Mouse (Mus musculus): Measurements from ENCODE around the gene Kcnk4. TPM values are rescaled to one million over a fixed set of nuclear protein-coding genes. Genes with fewer than 3 reads are reported as not detected.

The Kcnk4 gene
- polyA plus RNA-seq, 1 experiment from 2014 or later, result 0.75 TPM

DNA sequence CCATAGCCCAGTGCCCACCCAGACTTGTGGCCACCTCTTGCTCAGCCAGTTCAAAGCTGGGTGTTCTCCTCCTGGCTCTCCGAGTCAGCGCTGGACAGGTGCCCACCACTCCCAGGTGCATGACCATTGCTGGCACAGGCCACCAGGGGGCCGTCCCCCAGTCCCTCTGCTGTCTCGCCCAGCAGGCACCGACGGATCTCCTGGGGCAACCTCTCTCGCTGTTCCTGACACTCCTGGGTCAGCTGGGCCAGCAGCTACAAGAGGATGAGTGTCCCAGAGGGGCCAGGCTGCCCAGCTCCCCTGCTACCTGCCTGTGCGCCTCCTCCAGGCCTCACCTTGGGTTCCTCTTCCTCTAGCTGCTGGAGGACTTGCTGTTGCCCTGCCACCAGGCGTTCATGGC, 19.7 kb upstream of the Kcnk4 start:
- Histone ChIP-seq H3K4me2 (replicated peaks; ENCODE audit: low read depth) (no peak overlapping the region), H3K9me3 (ENCODE audit: control insufficient read depth, low read length) (no peaks in the 10 kb centered on the region), H3K4me3 (ENCODE audit: low read depth, low read length) (no peak overlapping the region), H3K27ac (replicated peaks) (0 out of 2 replicates have a peak overlapping the region, but pooled peaks have one; percentile 25), H3K9ac (ENCODE audit: low read length) (no peak overlapping the region), H3K27me3 (ENCODE audit: control insufficient read depth, insufficient read depth, low read length) (no peaks in the 10 kb centered on the region), H3K36me3 (ENCODE audit: control insufficient read depth, insufficient read depth, low read length) (peaks cover 32% of the 10 kb centered on the region), H3K4me1 (replicated peaks; ENCODE audit: control insufficient read depth, insufficient read depth) (peaks cover 6% of the 10 kb centered on the region; the same call in 1 of the 2 replicates)
- peak; percentile 81 for DNase-seq (ENCODE audit: low spot score)
- TF ChIP-seq CTCF (IDR thresholded peaks at IDR 0.05; ENCODE audit: low read depth) (peak; percentile 70), EP300 (optimal IDR thresholded peaks at IDR 0.05) (no peak)
- ATAC-seq (ENCODE audit: low FRiP score, low TSS enrichment), result no peak
- WGBS, result 44% methylated on average over 9 of the region's 9 CpGs

DNA sequence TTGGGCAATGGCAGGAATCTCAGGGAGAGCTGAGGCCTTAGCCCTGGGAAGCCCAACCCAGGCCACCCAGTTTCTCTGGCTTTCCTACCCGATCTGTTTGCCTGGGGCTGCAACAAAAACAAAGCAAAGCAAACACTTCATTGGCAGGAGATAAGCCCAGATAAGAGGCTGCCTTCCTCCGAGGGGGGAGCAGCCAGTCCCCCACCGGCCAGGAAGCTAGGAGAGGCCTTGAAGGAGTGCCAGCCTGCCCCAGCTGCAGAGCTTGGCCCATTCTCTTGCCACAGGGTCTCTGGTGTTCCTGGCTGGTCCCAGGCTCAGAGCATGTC, 18.4 kb upstream of the Kcnk4 start:
- TF ChIP-seq EP300 (optimal IDR thresholded peaks at IDR 0.05) (peak; percentile 81), CTCF (IDR thresholded peaks at IDR 0.05; ENCODE audit: low read depth) (peak; percentile 2; the same call in 1 of the 2 replicates)
- Histone ChIP-seq H3K27me3 (ENCODE audit: control insufficient read depth, insufficient read depth, low read length) (no peaks in the 10 kb centered on the region), H3K36me3 (ENCODE audit: control insufficient read depth, insufficient read depth, low read length) (peaks cover 20% of the 10 kb centered on the region), H3K27ac (replicated peaks) (peak overlapping the region; percentile 94), H3K4me3 (ENCODE audit: low read depth, low read length) (0 out of 2 replicates have a peak overlapping the region, but pooled peaks have one; percentile 65), H3K9me3 (ENCODE audit: control insufficient read depth, low read length) (no peaks in the 10 kb centered on the region), H3K4me1 (replicated peaks; ENCODE audit: control insufficient read depth, insufficient read depth) (peaks cover 6% of the 10 kb centered on the region; the same call in 1 of the 2 replicates), H3K4me2 (replicated peaks; ENCODE audit: low read depth) (peak overlapping the region; percentile 89), H3K9ac (ENCODE audit: low read length) (peak overlapping the region; percentile 19; the same call in 1 of the 2 replicates)
- DNase-seq (ENCODE audit: low spot score), result peak; percentile 85
- peak; percentile 49 for ATAC-seq (ENCODE audit: low FRiP score, low TSS enrichment)
- WGBS, result 11% methylated on average over 3 of the region's 3 CpGs

DNA sequence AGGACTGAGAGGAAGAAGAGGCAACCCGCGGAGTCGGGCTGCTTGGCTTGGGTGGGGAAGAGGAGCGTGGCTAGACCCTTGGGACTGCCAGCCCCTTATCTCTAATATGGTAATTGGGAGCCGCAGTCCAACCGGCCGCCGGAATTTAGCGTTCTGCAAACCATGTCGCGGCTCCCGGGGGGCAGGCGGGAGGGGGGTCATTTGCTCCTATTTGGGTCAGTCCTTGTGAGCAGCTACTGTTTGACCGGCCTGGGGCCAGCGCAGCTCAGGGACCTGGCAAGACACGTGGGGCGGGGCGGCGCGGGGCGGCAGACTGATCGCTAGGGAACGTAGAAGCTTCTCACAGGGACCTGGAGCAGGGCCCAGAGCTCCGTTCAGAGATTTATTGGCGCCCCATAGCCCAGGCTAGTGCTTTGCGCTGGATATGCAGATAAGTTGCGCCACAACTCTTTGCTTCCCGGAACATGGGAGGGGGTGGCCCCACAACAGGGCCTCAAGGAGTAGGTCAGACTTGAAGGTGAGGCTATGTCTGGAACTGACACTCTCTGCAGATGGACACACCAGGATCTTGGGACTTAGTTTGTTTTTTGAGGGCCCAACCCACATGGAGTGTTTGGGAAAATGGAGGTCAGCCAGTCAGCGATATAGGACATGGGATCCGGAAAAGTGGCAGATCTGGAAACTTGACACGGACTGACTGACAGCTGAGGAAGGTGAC, 17.8 kb upstream of the Kcnk4 start:
- H3K27ac ChIP-seq (replicated peaks), result peak overlapping the region; percentile 94
- peak overlapping the region; percentile 65 for H3K4me3 ChIP-seq (ENCODE audit: low read depth, low read length)
- DNase-seq (ENCODE audit: low spot score) (peak; percentile 86), ATAC-seq (ENCODE audit: low FRiP score, low TSS enrichment) (peak; percentile 62)
- H3K36me3 ChIP-seq (ENCODE audit: control insufficient read depth, insufficient read depth, low read length), result peaks cover 19% of the 10 kb centered on the region
- H3K9me3 ChIP-seq (ENCODE audit: control insufficient read depth, low read length), result no peaks in the 10 kb centered on the region
- no peaks in the 10 kb centered on the region for H3K27me3 ChIP-seq (ENCODE audit: control insufficient read depth, insufficient read depth, low read length)
- 2% methylated on average over 31 of the region's 31 CpGs for WGBS
- H3K4me2 ChIP-seq (replicated peaks; ENCODE audit: low read depth), result peak overlapping the region; percentile 89
- peaks cover 6% of the 10 kb centered on the region; the same call in 1 of the 2 replicates for H3K4me1 ChIP-seq (replicated peaks; ENCODE audit: control insufficient read depth, insufficient read depth)
- TF ChIP-seq EP300 (optimal IDR thresholded peaks at IDR 0.05), result no peak
- no peak for TF ChIP-seq CTCF (IDR thresholded peaks at IDR 0.05; ENCODE audit: low read depth)
- H3K9ac ChIP-seq (ENCODE audit: low read length), result peak overlapping the region; percentile 61

DNA sequence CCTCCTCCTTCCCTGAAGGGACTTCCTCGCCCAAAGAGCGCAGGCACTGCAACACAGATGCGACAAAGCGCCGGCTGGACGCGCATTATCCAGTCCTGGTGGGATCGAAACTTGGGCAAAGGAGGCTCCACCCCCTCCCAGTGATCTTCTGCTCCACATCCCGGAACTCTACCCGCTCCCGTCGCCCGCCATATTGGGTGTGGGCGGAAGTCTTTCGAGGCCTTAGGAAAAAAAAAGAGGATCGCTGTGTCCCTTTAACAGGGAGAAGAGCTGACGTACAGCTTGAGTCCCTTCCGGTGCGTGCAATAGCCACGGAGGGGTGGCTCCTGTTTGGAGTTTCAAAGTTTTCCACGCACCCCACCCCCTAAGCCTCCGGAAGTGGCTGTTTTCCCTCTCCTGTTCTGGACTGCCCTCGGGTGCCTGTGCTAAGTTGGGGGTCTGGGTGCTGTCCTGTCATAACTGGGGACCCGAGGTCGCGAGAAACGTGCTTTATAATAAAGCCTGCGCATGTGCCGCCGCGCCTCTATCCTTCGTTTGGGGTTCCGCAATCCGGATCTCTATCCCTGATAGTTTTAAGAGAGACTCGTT, 17.2 kb upstream of the Kcnk4 start:
- no peaks in the 10 kb centered on the region for H3K27me3 ChIP-seq (ENCODE audit: control insufficient read depth, insufficient read depth, low read length)
- H3K9me3 ChIP-seq (ENCODE audit: control insufficient read depth, low read length), result no peaks in the 10 kb centered on the region
- H3K27ac ChIP-seq (replicated peaks), result peak overlapping the region; percentile 94
- H3K4me2 ChIP-seq (replicated peaks; ENCODE audit: low read depth), result peak overlapping the region; percentile 89
- H3K4me3 ChIP-seq (ENCODE audit: low read depth, low read length), result peak overlapping the region; percentile 65
- H3K36me3 ChIP-seq (ENCODE audit: control insufficient read depth, insufficient read depth, low read length), result peaks cover 14% of the 10 kb centered on the region
- DNase-seq (ENCODE audit: low spot score), result peak; percentile 95
- TF ChIP-seq CTCF (IDR thresholded peaks at IDR 0.05; ENCODE audit: low read depth) (no peak), EP300 (optimal IDR thresholded peaks at IDR 0.05) (peak; percentile 93)
- H3K9ac ChIP-seq (ENCODE audit: low read length), result peak overlapping the region; percentile 79
- ATAC-seq (ENCODE audit: low FRiP score, low TSS enrichment), result peak; percentile 73
- peaks cover 6% of the 10 kb centered on the region; the same call in 1 of the 2 replicates for H3K4me1 ChIP-seq (replicated peaks; ENCODE audit: control insufficient read depth, insufficient read depth)
- WGBS, result under 1% methylated on average over 35 of the region's 35 CpGs

DNA sequence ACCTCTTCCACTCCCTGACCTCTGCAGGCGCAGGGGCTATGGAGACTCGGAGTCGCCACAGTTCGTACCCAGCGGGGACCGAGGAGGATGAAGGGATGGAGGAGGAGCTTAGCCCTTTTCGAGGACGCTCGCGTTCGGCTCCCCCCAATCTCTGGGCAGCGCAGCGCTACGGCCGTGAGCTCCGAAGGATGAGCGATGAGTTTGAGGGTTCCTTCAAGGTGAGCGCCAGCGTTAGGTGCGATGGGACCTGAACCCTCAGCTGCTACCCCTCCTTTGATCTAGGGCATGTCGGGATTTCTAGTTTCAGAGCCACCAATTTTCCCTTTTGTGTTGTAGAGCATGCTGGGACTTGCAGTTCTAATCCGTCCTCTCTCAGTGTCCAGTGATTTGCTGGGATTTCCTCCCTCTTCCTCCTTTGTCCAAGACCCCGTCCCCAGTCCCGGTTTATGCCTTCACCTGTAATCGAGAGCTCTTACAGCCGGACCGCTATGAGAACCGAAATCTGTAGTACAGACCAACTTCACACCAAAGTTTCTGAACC, 16.4 kb upstream of the Kcnk4 start:
- H3K4me3 ChIP-seq (ENCODE audit: low read depth, low read length), result peak overlapping the region; percentile 65
- H3K9me3 ChIP-seq (ENCODE audit: control insufficient read depth, low read length), result no peaks in the 10 kb centered on the region
- peak; percentile 63 for DNase-seq (ENCODE audit: low spot score)
- H3K9ac ChIP-seq (ENCODE audit: low read length), result peak overlapping the region; percentile 79
- H3K27me3 ChIP-seq (ENCODE audit: control insufficient read depth, insufficient read depth, low read length), result no peaks in the 10 kb centered on the region
- H3K36me3 ChIP-seq (ENCODE audit: control insufficient read depth, insufficient read depth, low read length), result peaks cover 10% of the 10 kb centered on the region
- no peak for ATAC-seq (ENCODE audit: low FRiP score, low TSS enrichment)
- peaks cover 6% of the 10 kb centered on the region; the same call in 1 of the 2 replicates for H3K4me1 ChIP-seq (replicated peaks; ENCODE audit: control insufficient read depth, insufficient read depth)
- TF ChIP-seq EP300 (optimal IDR thresholded peaks at IDR 0.05) (no peak), CTCF (IDR thresholded peaks at IDR 0.05; ENCODE audit: low read depth) (no peak)
- WGBS, result under 1% methylated on average over 28 of the region's 28 CpGs
- peak overlapping the region; percentile 94 for H3K27ac ChIP-seq (replicated peaks)
- peak overlapping the region; percentile 89 for H3K4me2 ChIP-seq (replicated peaks; ENCODE audit: low read depth)

All from stomach, postnatal 0 days (tissue).